ENCODE assay signal across 8 mouse cellular contexts in genomic region chr10:8833816-8834464, GRCm38 (mm10). TPM values are rescaled to one million over a fixed set of nuclear protein-coding genes. Genes with fewer than 3 reads are reported as not detected.
DNase-seq lines count a peak whose midpoint lies in the region; ATAC-seq lines count a peak whose summit lies in the region.

No protein-coding gene starts in this region.

- intact Hi-C loops in heart, postnatal 14 days (cut with DNase I), result loop anchor here (5.0 kb wide), 2 partner anchors 53 to 138 kb away; partner anchors contain the start of gene Sash1
- intact Hi-C loops in heart, postnatal 25 days (cut with DNase I), result loop anchor here (5.0 kb wide), 1 partner anchor 37 kb away; no protein-coding TSS in a partner anchor

- H3K9me3 ChIP-seq in liver, embryonic 11.5 days (ENCODE audit: control insufficient read depth, low read length), result no peaks in the 10 kb centered on the region
- no peaks in the 10 kb centered on the region for H3K9me3 ChIP-seq in hindbrain, embryonic 12.5 days (replicated peaks)

- no peaks in the 10 kb centered on the region for H3K36me3 ChIP-seq in liver, embryonic 11.5 days (ENCODE audit: control insufficient read depth, insufficient read depth, low read length)
- no peaks in the 10 kb centered on the region for H3K36me3 ChIP-seq in hindbrain, embryonic 12.5 days

- no peaks in the 10 kb centered on the region for H3K27me3 ChIP-seq in liver, embryonic 11.5 days (replicated peaks; ENCODE audit: control insufficient read depth, insufficient read depth, low read length)
- H3K27me3 ChIP-seq in hindbrain, embryonic 12.5 days, result no peaks in the 10 kb centered on the region

- ATAC-seq in liver, embryonic 11.5 days (replicated peaks; ENCODE audit: low FRiP score), result 0 out of 2 replicates have a peak, but pooled peaks have one; percentile 18
- no peak for ATAC-seq in hindbrain, embryonic 12.5 days (ENCODE audit: low FRiP score)

- no peak overlapping the region for H3K27ac ChIP-seq in liver, embryonic 11.5 days (ENCODE audit: low read depth, low read length)
- H3K27ac ChIP-seq in hindbrain, embryonic 12.5 days, result no peak overlapping the region

- no peak overlapping the region for H3K4me3 ChIP-seq in liver, embryonic 11.5 days (ENCODE audit: low read depth, low read length)
- no peak overlapping the region for H3K4me3 ChIP-seq in hindbrain, embryonic 12.5 days

- peak; percentile 21 to 39 for DNase-seq in heart, postnatal 14 days
- DNase-seq in heart, postnatal 25 days (ENCODE audit: low spot score), result no peak
- peak; percentile 20 for DNase-seq in urinary bladder, postnatal 14 days (ENCODE audit: low spot score)
- DNase-seq in urinary bladder, adult 2 months (ENCODE audit: low spot score), result no peak
- no peak for DNase-seq in liver, embryonic 11.5 days (ENCODE audit: low spot score)
- no peak for DNase-seq in retina, postnatal 1 day
- DNase-seq in gastrocnemius, postnatal 4 days (ENCODE audit: low spot score in 2 of 2), result no peak

- H3K9ac ChIP-seq in liver, embryonic 11.5 days (ENCODE audit: low read depth, low read length), result no peak overlapping the region
- no peak overlapping the region for H3K9ac ChIP-seq in hindbrain, embryonic 12.5 days

- H3K4me1 ChIP-seq in liver, embryonic 11.5 days (replicated peaks; ENCODE audit: control insufficient read depth, insufficient read depth, low read length), result peaks cover 9% of the 10 kb centered on the region; the same call in 1 of the 2 replicates
- H3K4me1 ChIP-seq in hindbrain, embryonic 12.5 days, result no peaks in the 10 kb centered on the region

- H3K4me2 ChIP-seq in liver, embryonic 11.5 days, result no peak overlapping the region
- no peak overlapping the region for H3K4me2 ChIP-seq in hindbrain, embryonic 12.5 days (replicated peaks)

- whole genome bisulfite sequencing in liver, embryonic 11.5 days, result 75% methylated on average over 17 of the region's 17 CpGs
- WGBS in hindbrain, embryonic 12.5 days, result 92% methylated on average over 17 of the region's 17 CpGs

RNA-seq across cellular contexts. Expression of gene Sash1, which starts 51.9 kb away (rescaled TPM):
- total RNA-seq in heart, postnatal 14 days (2021), result 10 to 100 TPM; 38.4 to 39.8 TPM
- total RNA-seq in heart, postnatal 25 days (2021), result 10 to 100 TPM; 26.8 to 31.1 TPM
- 30.4 and 33.1 TPM in 2 replicates for polyA plus RNA-seq in urinary bladder, adult 2 months (2012; rRNA removed)
- polyA plus RNA-seq in liver, embryonic 11.5 days (2014; fragmentation: Nextera tagmentation; extraction: Ambion mirVana), result 1.2 and 1.7 TPM in 2 replicates
- 4.4 and 5.5 TPM in 2 replicates for polyA plus RNA-seq in hindbrain, embryonic 12.5 days (2016; fragmentation: Nextera tagmentation; extraction: Ambion mirVana)
- 10 to 100 TPM; 61.2 to 71.6 TPM for total RNA-seq in gastrocnemius, postnatal 4 days (2021)

Comparison
In these comparisons a context has a peak if more than half of its experiments do, and no peak if none do; other contexts are left out.
1. DNase-seq: peak in heart, postnatal 14 days (2 of 2) and urinary bladder, postnatal 14 days (single experiment); none in heart, postnatal 25 days (single experiment), urinary bladder, adult 2 months (single experiment), liver, embryonic 11.5 days (single experiment), retina, postnatal 1 day (single experiment) and gastrocnemius, postnatal 4 days (0 of 2).